Mouse (Mus musculus) telencephalon, adult 2 months (tissue): Measurements from ENCODE around the gene Npcd.

Experiments used
- DNase-seq: peaks from one replicate; pipeline ENCODE4 v3.0.0-alpha.2; 2011; ENCODE audit warnings: low read depth, low spot score

The Npcd gene

DNA sequence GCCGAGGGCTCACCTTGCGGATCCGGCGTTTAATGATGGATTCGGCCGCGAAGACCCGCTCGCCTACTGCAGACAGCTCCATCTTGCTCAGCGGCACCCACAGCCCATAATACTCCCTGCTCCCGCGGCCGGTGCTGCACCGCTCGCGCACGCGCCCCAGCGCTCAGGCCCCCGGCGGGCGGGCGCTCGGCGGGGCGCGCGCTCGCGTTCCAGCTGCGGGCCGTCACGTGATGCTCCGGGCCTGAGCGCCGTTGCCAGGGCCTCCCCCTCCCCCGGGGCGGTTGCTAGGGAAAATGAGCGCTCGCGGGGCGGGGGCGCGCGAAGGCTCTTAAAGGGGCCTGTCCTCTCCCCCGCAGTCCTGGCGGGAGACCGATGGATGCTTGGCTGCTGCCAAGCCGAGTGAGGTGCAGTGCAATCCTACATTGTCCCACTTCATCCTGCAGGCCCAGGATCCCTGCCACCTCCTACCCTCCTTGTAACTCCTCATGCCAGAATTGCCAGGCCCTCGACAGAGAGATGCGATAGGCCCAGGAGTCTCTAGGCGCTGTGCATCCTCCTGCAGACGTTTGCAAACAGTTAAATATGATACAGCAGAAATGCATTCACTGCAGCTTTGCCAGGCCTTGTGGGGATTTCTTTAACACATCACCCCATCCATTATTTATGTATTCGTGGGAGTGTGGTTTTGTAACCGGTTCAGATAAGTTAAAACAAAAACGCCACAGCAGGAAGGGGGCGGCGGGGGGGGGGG, at the start of gene Npcd, which contains the start of gene Cbx6:
Gene Npcd, minus strand, starts transcription at position 108 of the 751 bp plus-strand sequence.
Gene Cbx6, minus strand, starts transcription at position 559 of the 751 bp plus-strand sequence.
- DNase-seq: peak; percentile 92

DNA sequence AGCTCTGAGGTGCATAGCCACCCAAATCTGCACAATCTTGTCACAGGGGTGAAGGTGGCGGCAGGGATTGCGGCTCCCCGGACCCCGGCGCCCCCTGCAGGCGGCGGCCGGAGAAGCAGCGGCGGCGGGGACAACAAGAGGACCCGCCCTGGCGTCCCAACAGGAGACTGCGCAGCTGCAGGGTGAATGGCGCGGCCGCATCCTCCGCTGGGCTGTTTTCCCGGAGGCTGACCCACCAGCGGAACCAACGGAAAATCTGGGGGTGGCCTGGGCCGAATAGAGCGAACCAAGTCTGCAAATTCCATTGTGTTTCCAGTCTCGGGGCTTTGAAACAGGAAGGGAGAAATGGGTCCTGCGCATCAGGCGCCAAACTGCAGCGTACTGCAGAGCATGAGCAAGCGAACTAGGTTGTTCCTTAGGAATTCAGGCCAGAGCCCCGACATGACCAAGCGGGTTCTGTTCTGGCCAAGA, 49.4 kb upstream of the Npcd start:
- DNase-seq: peak; percentile 84

DNA sequence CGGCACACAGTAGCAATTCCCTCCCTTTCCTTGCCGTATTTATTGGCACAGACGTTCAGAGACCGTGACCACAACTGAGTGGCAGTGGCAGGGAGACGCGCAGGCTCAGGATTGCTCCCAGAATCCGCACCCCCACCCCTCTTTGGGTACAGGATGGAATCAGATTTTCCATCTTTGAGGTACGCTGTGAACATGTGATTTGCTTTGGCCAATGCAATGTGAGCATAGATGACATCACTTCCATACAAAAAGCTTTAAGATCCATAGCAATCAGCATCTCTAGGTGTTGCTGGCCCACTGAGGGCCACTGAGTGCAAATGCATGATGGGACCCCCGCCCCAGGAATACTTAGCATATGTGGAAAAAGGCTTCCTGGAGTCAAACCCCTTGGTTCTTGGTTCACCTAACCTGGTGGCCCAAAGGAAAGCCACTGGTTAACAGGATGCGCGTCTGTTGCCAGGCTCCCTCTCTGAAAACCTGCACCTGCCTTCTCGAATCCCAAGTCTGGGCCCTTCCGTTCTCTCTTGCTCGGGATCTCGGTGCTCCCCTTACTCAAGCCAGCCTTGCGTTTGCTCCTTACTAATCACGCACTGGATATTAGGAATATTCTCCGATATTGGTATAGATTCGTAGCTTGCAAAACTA, 48.7 kb upstream of the Npcd start:
- DNase-seq: peak; percentile 87

DNA sequence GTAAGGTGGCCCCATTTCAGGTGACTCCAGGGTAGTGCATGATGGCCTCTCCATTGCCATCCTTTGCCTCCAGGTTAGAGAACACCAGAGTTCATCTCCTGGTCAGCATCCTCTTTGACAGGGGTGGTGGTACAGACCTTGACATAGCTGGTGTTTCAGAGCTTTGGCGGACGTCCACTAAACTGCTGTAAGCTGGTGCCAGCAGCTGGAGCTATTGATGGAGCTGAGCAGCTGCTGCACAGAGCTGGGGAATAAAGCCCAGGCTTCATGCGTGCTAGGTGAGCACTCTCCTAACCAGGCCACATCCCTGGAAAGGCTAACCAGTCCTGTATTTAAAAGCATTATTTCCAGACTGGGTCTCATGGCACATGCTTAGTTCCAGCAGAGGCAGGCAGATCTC, 46.4 kb upstream of the Npcd start:
- DNase-seq: no peak

DNA sequence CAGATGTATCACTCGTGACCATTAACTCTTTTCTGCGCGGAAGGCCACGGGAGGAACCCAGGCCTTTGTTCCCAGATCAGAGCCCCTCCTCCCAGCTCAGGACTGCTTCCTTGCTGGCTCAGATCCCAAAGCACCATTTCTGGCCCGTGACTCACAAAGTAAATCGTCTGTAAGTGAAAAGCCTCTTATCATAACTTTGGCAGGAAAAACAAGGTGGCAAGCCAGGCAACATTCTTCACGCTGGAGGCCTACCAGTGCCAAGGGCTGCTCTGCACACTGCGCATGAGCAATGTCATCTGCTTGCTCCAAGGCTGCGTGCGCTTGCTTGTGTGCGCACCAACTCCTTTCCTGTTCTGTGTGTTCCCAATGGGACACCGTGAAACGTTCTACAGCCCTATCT, 45.3 kb upstream of the Npcd start:
- DNase-seq: peak; percentile 80

DNA sequence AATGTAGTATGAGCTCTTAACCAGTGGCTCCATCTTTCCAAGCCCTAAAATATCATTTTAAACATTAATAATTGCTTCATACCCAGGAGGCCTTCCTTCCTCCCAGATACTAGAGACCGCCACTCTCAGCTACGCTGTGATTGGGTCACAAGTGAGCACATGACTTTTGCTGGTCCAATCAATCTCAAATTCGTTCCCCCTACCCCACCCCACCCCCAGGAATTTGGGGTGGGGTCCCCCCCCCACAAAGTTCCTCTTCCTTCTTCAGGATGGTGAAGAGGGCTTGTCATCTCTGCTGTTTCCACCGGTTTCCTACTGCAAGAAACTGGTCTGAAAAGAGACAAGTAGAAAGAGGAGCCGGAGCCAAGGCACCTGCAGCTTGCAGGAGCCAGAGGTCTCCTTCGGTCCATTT, 44.7 kb upstream of the Npcd start:
- no peak for DNase-seq

DNA sequence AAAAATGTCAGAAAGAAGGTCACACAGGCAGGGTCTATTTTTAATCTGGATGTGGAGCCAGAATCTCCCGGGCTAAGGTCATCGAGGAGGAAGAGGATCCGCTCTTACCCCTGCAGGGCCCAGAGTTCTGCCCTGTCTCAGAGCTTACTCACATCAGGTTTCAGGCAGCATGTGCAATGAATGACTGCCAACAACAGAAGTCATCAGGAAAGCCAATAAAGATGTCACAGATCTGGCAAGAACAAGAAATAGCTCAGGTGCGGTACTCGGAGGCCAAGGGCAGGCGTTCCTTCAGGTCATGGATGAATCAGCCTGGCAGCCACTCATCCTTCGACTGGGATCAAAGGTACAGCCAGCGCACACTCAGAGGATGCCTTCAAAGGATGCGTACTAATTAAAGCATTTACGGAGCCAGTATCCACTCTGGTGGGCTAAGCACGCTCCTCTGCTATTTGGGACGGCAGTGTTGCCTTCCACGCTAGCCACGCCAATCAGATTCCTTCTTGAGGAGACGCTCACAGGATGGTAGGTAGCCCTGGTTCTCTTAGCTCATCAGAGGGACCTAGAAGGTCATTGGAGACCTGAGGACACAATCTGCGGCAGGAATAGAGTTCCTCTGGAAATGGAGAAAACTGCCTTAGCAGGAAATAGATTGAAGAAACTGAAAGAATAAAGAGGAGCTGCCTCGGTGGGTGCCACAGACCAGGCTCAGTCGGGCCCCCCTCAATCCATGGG, 41.4 kb upstream of the Npcd start:
- DNase-seq: no peak

DNA sequence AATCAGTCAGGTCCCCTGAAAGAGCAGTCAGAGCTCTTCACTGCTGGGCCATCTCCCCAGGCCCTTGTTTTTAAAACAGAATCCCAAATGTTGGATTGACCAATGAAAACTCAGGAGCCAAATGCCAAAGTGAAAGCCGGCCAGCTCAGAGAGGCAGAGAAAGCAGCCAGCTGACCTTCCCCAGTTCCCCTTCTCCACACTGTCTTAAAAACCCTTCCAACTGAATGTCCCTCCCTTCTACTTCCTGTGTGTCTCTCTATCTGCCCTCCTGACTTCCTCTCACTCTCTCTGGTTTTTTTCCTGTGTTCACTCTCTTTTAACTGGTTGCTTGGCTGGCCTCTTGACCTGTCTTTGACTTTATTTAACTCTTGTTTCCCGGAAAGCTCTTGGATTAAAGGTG, 40.0 kb upstream of the Npcd start:
- no peak for DNase-seq

DNA sequence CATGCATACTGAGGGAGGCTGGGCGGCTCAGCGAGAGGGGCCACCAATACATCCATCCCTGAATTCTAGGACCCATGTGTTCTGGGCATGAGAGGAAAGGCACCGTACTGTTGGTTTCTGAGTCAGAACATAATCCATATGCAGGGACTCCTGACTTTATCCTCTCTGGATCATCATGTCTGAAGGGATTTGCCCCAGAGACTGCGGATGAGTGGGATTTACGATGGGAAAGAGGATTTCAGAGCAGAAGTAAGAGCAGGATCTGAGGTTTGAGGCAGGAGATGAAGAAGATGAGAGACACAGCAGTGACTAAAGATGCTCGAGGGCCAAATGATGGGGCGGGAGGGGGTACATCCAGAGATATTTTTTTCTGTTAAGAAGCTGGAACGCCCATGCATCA, 39.5 kb upstream of the Npcd start:
- no peak for DNase-seq

DNA sequence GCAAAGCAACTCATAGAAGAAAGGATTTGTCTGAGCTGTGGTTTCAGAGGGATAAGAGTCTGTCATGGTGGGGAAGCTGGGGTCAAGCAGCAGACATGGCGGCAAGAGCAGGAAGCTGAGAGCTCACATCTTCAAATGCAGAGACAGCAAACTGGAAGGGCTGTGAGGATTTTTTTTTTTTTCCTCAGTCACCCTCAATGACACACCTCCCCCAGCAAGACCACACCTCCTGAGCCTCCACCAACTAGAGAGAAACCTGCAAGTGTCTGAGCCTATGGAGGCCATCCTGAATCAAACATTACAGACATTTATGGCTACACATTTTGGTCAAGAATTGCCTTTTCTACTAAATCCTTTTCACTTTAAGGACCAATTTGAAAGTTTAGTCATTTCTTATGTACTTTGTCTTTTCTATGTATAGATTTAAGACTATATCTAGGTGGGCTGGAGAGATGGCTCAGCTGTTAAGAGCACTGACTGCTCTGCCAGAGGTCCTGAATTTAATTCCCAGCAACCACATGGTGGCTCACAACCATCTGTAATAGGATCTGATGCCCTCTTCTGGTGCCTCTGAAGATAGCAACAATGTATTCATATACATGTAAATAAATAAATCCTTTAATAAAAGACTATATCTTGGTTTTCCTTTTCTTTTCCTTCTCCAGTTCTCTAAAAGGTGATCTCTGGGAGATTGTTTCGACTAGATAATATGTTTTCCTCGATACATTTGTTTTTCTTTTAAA, 33.4 kb upstream of the Npcd start:
- no peak for DNase-seq

DNA sequence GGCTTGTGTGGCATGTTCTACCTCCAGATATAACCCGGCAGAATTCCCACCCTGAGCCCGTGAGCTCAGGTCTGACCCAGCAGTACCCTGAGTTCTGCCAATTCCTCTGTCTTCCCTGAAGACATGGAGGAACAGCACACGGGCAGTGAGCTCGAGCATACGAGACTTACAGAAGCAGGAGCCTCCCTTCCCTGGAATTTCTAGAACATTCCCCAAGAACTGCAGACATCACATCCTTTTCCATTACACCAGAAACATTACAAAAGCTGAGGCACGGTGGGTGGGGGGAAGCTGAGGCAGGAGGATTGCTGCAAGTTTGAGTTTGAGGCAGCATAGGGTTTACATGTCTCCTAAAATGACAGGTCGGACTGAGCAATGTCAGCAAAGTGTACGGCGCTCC, 25.8 kb upstream of the Npcd start:
- DNase-seq: no peak

DNA sequence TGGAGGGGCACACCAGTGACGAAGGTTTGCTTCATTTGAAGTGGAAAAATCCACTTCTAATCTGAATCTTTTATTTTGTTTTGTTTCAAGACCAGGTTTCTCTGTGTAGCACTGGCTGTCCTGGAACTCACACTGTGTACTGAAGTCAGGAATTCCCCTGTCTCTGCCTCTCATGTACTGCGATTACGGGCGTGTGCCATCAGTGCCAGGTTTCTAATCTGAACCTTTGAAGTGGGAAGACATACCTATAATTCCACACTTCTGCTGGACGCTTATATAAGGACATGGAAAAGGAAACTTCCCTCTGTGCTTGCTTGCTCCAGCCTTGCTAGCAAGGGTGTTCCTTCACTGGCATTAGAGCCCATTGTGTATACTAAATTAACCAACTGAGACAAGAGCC, 24.9 kb upstream of the Npcd start:
- DNase-seq: no peak

DNA sequence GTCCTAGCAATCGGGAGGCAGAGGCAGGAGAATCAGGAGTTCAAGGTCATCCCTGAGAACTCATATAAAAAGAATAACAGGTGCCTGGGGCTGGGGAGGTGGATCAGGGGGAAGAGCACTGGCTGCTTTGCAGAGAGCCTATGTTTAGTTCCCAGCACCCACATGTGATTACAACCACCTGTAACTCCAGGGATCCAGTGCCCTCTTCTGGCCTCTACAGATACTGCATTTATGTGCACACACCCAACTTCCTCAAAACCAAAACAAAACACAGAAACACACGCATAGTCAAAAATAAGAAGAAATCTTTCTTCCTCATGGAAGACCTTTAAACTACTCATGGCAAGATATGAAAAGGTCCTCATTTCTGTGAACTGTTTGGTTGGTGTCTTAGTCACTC, 16.1 kb upstream of the Npcd start:
- no peak for DNase-seq

DNA sequence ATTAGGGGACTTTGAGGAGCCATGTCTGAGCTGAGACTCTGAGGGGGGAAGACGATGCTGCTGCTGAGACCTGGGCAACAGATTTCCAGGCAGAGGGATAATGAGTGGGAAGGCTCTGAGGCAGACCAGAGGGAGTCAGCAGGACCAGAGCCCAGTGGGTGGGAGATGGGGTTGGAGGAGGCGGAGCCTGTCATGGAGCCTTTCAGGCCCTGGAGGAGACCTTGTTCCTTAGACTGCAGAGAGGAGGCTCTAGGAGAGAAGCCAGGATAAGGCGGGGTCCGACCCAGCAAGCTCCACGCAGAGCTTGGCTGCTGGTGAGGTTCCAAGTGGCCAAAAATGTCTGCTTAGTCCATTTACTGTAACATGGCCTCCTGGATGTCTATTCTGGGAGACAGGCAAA, 13.1 kb upstream of the Npcd start:
- DNase-seq: no peak

DNA sequence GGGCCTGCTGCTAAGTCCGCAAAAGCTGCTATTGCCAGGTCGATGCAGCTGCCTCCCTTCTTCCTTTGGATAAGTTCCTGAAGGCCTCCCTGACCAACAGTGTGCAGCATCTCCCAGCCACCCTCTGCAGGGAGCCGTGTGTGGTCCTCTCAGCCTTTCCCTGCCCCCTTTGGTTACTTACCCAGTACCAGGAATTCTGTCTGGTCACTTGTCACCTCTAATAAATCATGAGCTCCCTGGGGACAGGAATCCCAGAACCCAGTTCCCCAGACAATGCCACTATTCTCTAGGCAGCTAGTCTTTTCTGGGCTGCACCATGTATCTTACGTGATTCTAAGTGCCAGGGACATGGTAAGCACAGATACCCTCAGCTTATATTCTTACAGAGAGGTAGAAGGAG, 11.9 kb upstream of the Npcd start:
- DNase-seq: no peak

DNA sequence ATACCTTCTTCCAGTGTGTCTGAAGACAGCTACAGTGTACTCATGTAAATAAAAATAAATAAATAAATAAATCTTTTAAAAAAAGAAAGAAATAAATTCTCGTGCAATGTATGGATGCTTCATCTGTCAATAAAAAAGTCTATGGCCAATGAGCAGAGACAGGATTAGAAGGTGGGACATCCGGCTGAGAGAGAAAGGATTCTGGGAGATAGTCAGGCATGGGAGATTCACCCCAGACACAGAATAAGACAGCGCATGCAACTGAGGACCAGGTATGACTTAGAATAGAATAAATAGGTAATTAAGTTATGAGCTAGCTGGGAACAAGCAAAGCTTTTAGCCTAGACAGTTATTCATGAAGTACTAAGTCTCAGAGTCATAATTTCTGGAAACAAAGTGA, 8.9 kb upstream of the Npcd start:
- no peak for DNase-seq

DNA sequence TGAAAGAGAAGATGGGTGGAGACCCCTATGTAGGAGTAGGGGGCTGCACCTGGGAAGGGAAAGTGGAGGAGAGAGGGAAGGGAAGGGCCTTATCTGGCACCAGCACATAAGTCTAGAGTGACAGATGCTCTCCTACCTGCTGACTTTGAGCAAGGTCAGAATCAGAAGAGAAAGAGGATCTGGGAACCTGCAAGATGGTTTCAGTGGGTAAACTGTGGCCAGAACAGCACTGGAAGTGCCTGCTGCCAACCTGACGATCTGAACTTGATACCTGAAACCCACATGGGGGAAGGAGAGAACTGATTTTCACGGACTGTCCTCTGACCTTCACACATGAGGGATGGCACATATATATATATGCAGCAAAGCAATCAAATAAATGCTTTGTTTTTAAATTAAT, 6.2 kb upstream of the Npcd start:
- no peak for DNase-seq

DNA sequence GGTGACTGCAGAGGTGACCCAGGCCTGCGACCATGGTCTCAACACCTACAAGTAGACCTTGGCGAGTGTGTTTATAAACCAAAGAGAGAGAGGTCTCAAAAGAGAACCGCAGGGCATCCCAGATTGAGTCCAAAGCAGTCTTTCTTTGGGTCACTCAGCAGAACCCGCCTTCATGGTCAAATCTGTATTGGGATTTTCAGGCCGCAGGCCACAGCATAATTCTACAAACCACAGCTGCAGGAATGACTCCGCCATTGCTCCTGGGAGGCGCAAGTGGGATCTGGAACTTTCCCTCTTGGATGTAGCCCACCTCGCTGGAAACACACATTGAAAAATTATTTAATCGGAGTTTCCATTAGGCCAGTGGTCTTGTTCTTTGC, 834 bp upstream of the Npcd start:
- DNase-seq: no peak

DNA sequence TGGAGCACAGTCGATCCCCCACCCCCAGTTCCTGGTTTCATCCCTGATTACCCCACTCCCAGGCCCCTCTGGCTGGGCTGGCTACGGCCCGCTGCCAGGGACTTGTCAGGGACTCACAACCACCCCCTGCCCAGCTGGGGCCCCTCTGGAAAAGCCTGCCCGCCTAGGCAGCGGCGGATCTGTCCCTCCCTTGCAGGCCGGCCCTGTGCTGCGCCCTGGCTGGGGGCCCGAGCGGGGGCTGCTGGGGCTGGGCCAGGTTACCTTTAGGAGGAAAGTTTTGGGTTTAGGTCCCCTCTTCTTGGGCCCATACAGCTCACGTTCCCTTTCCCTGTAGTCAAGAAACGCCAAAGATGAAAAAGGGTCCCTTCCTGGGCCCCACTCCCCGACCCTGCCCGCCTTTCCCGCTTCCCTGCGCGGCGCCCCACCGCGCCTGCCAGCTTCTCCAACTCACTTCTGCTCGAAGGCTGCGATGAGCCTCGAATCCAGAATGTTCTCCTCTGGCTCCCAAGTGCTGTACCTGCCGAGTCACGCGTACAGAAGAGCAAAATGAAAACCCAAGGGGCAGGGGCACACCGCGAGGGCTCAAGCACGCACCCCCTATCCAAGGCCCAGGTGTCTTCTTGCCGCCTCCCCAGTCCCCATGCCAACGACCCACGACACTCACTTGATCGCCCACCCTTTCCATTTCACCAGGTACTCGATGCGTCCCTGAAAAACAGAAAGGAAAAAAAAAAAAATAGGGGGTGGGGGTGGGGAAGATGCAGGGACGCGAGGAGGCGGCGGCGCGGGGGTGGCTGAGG, 586 bp downstream of the Npcd start:
- no peak for DNase-seq

DNA sequence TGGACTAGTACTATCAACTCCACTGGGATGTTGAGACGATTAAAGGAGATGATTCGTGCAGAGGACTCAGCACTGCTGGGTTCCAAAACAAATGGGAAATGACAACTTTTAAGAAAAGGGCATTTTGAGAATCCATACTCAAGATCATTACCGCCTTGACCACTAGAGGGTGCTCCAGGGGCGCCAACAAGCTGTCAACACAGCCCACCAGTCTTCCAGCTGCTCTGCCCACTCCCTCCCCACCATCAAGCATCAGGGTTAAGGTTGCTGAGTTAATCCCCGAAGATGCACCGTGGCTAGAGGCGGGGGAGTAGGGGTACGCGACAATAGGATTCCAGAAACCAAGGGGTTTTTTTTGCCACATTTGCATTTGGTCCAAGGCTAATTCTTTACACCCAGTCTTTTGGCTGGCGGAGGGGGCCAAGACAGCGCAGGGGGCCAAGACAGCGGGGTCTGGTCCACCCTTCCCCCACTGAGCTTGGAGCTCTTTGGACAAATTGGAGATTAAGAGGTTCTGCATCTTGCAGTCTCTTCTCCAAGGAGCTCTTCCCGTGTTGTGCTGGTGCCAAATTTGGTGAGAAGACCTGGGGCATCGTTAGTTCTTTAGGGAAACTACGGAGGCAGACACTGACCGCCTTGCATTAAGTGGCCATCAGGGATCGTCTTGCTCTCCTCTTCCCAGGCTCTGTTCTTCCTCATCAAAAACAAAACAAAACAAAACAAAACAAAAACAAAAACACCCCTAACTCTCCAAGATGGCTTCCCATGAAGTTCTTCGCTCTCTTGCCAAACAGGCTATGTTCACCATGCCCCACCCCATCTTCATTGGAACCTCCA, 1.8 kb downstream of the Npcd start:
- DNase-seq: peak; percentile 61
